Mouse (Mus musculus) layer of hippocampus, adult 9-11 months (tissue): Measurements from ENCODE around the gene Iffo2.
"Not testable (repeated sequence)": the region's sequence is repeated elsewhere in the genome, so short reads cannot be mapped to it uniquely, and the experiment has no call there.

Experiments used
- DNase-seq: peaks from one replicate; pipeline ENCODE4 v3.0.0; 2022

Gene Iffo2

GRCm38 (mm10) chr4:139530248-139530647 lies at the start of gene Iffo2:
Gene Iffo2 (plus strand): TSS chr4:139530548.
- not testable (repeated sequence) for DNase-seq

GRCm38 (mm10) chr4:139481400-139481799 lies 48.9 kb upstream of the Iffo2 start:
- no peak for DNase-seq

- no peak for DNase-seq
Observed at GRCm38 (mm10) chr4:139483461-139484105, 46.8 kb upstream of the Iffo2 start.

- no peak for DNase-seq
Observed at GRCm38 (mm10) chr4:139484496-139484895, 45.9 kb upstream of the Iffo2 start.

GRCm38 (mm10) chr4:139487085-139487484 lies 43.3 kb upstream of the Iffo2 start:
- DNase-seq: no peak

- no peak for DNase-seq
Observed at GRCm38 (mm10) chr4:139488325-139488724, 42.0 kb upstream of the Iffo2 start.

GRCm38 (mm10) chr4:139489946-139490345 lies 40.4 kb upstream of the Iffo2 start:
- DNase-seq: peak; percentile 82

- peak; percentile 80 for DNase-seq
Observed at GRCm38 (mm10) chr4:139490413-139491055, 39.8 kb upstream of the Iffo2 start.

GRCm38 (mm10) chr4:139491541-139492170 lies 38.7 kb upstream of the Iffo2 start:
- no peak for DNase-seq

GRCm38 (mm10) chr4:139492258-139492833 lies 38.0 kb upstream of the Iffo2 start:
- no peak for DNase-seq

- DNase-seq: no peak
Observed at GRCm38 (mm10) chr4:139493227-139494025, 36.9 kb upstream of the Iffo2 start.

- DNase-seq: peak; percentile 38
Observed at GRCm38 (mm10) chr4:139500814-139501213, 29.5 kb upstream of the Iffo2 start.

- no peak for DNase-seq
Observed at GRCm38 (mm10) chr4:139501702-139502101, 28.6 kb upstream of the Iffo2 start.

- no peak for DNase-seq
Observed at GRCm38 (mm10) chr4:139503919-139504318, 26.4 kb upstream of the Iffo2 start.

GRCm38 (mm10) chr4:139505716-139506115 lies 24.6 kb upstream of the Iffo2 start:
- DNase-seq: no peak

GRCm38 (mm10) chr4:139506727-139507126 lies 23.6 kb upstream of the Iffo2 start:
- DNase-seq: no peak

GRCm38 (mm10) chr4:139509069-139509468 lies 21.3 kb upstream of the Iffo2 start:
- DNase-seq: no peak

GRCm38 (mm10) chr4:139511557-139511956 lies 18.8 kb upstream of the Iffo2 start:
- no peak for DNase-seq

GRCm38 (mm10) chr4:139512985-139513384 lies 17.4 kb upstream of the Iffo2 start:
- DNase-seq: no peak

GRCm38 (mm10) chr4:139519221-139519620 lies 11.1 kb upstream of the Iffo2 start:
- no peak for DNase-seq

GRCm38 (mm10) chr4:139521926-139522325 lies 8.4 kb upstream of the Iffo2 start:
- DNase-seq: no peak

- peak; percentile 24 for DNase-seq
Observed at GRCm38 (mm10) chr4:139526475-139526874, 3.9 kb upstream of the Iffo2 start.

- no peak for DNase-seq
Observed at GRCm38 (mm10) chr4:139532081-139532480, 1.7 kb downstream of the Iffo2 start.
